Mouse (Mus musculus) Patski (cell line): Measurements from ENCODE around the gene Gm5426. TPM values are rescaled to one million over a fixed set of nuclear protein-coding genes. Genes with fewer than 3 reads are reported as not detected.

Source experiments
- ATAC-seq: fragments of 100-300 bp; one replicate; pipeline ENCODE4 v1.8.0; 2021
- CTCF ChIA-PET: fragments of 350-600 bp; sonication (Branson Sonifier 250); formaldehyde crosslinking; loops from one replicate; lab custom pipeline; 2022; ENCODE audit warnings: inconsistent platforms; lab: Charles Lee
- POLR2A ChIA-PET: fragments of 350-600 bp; sonication (Branson Sonifier 250); formaldehyde crosslinking; loops from one replicate; lab custom pipeline; 2022; ENCODE audit warnings: antibody characterized with exemption, inconsistent platforms; lab: Charles Lee
- DNase-seq: peaks from one replicate; pipeline ENCODE4 v3.0.0-alpha.2; 2011; ENCODE audit warnings: low read depth, low spot score
- H3K27me3 ChIP-seq: fragments of 371-371 bp; one replicate; pipeline ENCODE4 v1.5.1; 2021
- CTCF ChIP-seq: fragments of 100-300 bp; IDR thresholded peaks from one replicate; pipeline ENCODE4 v1.5.1; 2021
- in situ Hi-C: fragments of 300-500 bp; cut with MboI; formaldehyde crosslinking; loops from 3 replicates; pipeline ENCODE4 v1.11.1; 2018; ENCODE audit warnings: low pct_unique_long_range_greater_than_20kb, mixed read lengths
- polyA plus RNA-seq: library from polyadenylated mRNA; unstranded; gene quantifications from one replicate; pipeline ENCODE4 v1.2.3, GENCODE M21; 2021

Gene Gm5426
- polyA plus RNA-seq, 1 experiment from 2014 or later: not detected

DNA sequence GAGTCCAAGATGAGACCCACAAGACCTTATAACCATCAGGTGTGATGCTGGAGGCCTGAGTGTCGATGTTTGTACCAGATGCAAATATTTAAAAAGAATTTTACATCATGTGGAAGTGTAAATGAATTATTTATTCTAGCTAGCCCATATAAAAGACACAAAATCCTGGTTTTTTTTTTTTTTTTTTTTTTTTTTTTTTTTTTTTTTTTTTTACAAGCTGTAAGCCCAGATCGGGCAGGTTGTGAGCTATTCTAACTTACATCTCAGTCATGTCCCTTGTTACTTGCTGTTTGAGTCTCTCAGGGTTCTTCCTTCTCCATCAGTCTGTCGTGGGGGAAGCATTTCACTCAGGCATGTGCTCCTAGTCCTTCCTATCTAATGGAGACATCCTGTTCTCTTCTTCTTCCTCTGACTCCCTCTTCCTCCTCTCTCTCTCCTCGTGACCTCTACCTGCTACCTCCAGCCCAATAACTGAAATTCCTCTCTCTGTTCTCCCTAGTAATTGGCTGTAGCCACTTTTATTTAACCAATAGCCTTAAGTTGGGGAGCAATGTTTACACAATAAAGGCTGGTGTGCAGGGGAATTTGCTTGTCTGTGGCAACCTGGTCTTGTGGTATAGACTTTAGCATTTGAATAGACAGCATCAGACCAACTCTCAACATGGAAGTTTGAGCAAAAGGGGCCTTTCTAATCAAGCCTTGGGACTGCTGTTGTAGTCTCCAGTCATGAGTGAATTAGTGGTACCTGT is 29.3 kb upstream of the Gm5426 start:
- H3K27me3 ChIP-seq: no peaks in the 10 kb centered on the region
- ATAC-seq: no peak
- POLR2A ChIA-PET: interaction anchor here (0.6 kb wide), 1 partner anchor 168 kb away, joined by 4 read pairs; no protein-coding TSS in a partner anchor
- in situ Hi-C loops: no loop called here
- CTCF ChIA-PET: no interaction called here
- TF ChIP-seq CTCF: no peak
- no peak for DNase-seq

DNA sequence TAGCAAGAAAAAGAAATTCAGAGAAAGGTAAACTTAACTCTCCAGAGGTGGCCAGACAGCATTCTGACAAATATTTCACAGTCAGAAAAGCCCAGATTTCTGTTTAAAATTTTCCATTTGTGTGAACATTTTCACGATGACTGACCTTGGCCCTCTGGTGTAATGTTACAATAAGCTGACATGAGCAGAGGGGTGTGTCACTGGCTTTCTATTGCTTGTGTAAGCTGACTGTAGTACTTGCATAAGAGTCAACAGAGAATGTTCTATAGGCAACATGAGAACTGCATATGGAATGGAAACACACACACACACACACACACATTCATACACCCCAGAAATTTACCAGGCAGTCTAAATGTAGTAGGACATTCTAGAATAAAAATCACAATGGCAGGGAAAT is 28.6 kb upstream of the Gm5426 start:
- POLR2A ChIA-PET: no interaction called here
- H3K27me3 ChIP-seq: no peaks in the 10 kb centered on the region
- in situ Hi-C loops: no loop called here
- CTCF ChIA-PET: interaction anchor here (0.7 kb wide), 1 partner anchor 12 kb away, joined by 3 read pairs; no protein-coding TSS in a partner anchor
- ATAC-seq: no peak
- no peak for DNase-seq
- no peak for TF ChIP-seq CTCF

DNA sequence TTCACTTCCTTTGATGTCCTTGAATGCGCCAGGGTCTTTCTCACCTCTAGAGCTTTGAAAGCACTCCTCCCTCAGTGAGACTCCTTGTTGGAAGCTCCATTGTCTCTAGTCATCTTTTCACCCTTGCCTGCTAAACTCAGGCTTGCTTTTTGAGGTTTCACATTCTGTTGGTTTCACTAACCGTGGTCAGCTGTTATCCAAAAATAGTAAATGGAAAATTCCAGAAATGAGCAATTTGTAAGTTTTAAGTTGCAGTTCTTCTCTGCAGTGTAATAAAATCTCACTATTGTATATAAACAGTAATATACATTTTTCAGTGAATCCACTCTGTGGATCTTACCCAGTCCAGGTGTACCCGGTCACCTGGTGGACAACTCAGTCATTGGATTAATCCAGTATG is 21.1 kb upstream of the Gm5426 start:
- ChIA-PET CTCF (interaction anchor here (1.5 to 1.7 kb wide), 2 partner anchors 14 to 1198 kb away, joined by 3 read pairs; no protein-coding TSS in a partner anchor), POLR2A (no interaction called here)
- no peak for TF ChIP-seq CTCF
- no peak for ATAC-seq
- H3K27me3 ChIP-seq: no peaks in the 10 kb centered on the region
- in situ Hi-C loops: no loop called here
- no peak for DNase-seq

DNA sequence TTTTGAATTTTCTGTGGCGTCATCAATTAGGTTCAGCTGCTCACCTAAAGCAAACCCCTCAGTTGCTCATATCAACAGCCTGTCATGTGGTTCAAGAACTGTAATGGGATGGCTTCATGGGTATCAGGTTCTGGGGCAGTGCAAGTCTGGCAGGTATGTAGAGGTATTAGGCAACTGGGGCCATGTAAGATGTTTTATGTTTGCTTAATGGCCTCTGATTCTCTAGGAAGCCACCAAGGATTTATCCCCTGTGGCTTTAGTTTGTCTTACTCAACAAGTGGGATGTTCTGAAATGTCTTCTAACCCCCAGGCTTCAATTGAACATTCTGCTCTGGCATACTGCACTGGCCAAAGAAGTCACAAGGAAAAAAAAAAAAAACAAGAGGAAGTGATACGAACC is 15.6 kb upstream of the Gm5426 start:
- DNase-seq: no peak
- no peaks in the 10 kb centered on the region for H3K27me3 ChIP-seq
- ChIA-PET CTCF (interaction anchor here (2.6 kb wide), 1 partner anchor 11 kb away, joined by 11 read pairs; no protein-coding TSS in a partner anchor), POLR2A (no interaction called here)
- in situ Hi-C loops: no loop called here
- no peak for ATAC-seq
- TF ChIP-seq CTCF: no peak

DNA sequence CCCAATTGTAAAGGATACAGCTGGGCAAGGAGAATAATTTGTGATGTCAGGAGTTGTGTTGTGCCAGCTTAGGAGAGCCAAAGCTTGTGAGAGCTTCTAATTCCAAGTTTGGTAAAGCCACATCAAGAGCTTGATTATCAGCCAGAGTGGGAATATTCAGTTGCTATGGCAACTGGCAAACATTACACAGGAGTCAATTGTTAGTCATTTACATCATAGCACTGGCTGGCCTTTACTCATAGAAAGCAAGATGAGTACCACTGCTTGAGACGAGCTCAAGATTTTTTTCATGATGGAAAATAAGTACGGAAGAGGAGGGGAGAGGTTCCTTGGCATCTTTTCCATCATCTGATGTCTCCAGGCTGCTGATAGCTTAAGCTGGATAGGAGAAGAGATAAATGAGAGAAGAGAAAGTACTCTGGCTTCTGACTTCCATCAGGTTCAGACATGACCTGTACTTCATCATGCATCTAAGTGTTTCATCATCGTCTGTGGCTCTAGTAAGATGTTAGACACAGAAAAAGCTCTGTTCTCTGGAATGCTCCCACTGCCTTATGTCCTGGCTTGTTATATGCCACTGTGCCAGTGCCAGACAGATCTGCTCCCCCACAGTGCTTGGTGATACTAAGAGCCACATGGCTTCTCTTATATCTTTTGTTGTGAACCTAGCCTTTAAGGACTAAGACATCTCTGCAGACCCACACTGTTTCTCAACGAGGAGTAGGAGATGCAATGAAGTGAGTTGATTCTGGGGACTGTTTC is 15.0 kb upstream of the Gm5426 start:
- DNase-seq (no peak), ATAC-seq (no peak)
- in situ Hi-C loops: no loop called here
- no peak for TF ChIP-seq CTCF
- POLR2A ChIA-PET: no interaction called here
- no peaks in the 10 kb centered on the region for H3K27me3 ChIP-seq
- CTCF ChIA-PET: interaction anchor here (2.6 kb wide), 1 partner anchor 11 kb away, joined by 11 read pairs; no protein-coding TSS in a partner anchor

DNA sequence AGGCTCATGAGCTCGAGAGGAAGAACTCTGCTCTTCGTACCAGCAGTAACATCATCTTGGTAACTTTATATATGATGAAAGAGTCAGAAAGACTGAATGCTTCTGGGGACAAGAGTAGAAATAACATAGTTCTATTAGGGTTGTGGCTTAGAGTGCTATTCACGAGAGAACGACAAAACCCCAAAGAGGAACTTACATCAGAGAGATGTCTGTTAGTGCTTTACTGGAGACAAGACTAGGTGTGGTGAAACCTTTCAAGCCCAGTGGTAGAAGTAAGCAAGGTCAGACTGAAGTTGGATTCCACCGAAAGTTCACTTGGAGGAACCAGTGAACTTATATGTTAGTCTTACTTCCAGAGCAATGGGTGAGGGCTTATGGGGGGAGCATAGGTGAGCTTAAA is 12.5 kb upstream of the Gm5426 start:
- in situ Hi-C loops: no loop called here
- ATAC-seq (no peak), DNase-seq (no peak)
- no peaks in the 10 kb centered on the region for H3K27me3 ChIP-seq
- no peak for TF ChIP-seq CTCF
- POLR2A ChIA-PET: interaction anchor here (0.6 kb wide), 1 partner anchor 498 kb away, joined by 6 read pairs; no protein-coding TSS in a partner anchor
- CTCF ChIA-PET: interaction anchor here (0.8 to 1.3 kb wide), 4 partner anchors 8 to 1189 kb away, joined by 3 to 4 read pairs (median 4); no protein-coding TSS in a partner anchor

DNA sequence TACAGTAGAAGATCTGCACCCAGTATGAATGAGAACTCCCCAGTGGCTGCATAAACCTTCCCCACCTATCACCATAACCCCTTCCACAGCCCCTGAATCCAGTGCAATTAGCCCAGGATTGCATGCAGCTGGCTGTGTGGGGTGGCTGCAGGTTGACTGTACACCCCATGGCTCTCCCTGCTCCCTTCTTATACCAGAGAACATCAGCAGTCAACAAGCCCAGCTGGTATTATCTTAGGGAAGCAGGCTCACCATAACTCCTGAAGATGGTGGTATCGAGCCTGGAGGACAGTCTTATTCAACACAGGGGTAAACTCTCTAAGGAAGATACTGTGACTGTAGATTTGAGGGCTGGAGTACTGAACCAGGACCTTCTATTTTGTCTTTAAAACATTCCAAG is 12.1 kb upstream of the Gm5426 start:
- ATAC-seq (no peak), DNase-seq (no peak)
- H3K27me3 ChIP-seq: no peaks in the 10 kb centered on the region
- ChIA-PET POLR2A (interaction anchor here (0.6 kb wide), 2 partner anchors 22 to 497 kb away, joined by 4 to 6 read pairs; no protein-coding TSS in a partner anchor), CTCF (interaction anchor here (0.8 to 1.3 kb wide), 4 partner anchors 8 to 1189 kb away, joined by 3 to 4 read pairs (median 4); no protein-coding TSS in a partner anchor)
- no peak for TF ChIP-seq CTCF
- in situ Hi-C loops: no loop called here

DNA sequence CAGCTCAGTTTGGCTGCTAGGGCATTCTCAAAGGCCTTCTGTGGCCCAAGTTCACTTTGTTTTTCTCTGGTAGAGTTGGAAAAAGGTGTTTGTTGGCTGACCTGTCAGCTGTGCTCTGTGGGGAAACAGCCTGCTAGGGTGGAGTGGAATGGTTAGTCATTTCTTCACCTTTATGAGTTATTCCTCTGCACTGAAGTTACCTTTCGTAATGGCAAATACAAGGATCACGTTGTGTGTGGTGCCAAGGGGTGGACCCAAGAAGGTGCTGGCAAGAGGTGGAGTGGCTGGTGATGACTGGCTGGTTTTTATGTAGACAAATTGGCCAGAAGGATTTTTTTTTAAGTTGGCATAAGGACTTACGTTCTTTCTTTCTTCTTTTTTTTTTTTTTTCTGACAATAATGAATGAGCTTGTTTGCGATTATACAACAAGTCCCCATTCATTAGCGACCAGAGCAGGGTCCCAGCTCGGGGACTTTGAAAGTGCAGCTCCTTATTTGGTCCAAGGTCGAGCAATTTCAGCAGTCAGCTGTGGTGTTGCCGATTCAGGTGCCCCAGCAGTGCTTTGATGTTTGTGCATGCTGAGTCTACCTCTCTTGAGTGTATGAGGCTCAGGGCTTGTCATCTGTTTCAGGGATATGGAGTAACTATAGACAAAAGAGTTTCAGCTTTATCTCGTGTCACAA is 10.5 kb upstream of the Gm5426 start:
- CTCF ChIA-PET: interaction anchor here (0.9 kb wide), 1 partner anchor 1211 kb away, joined by 3 read pairs; no protein-coding TSS in a partner anchor
- no peaks in the 10 kb centered on the region for H3K27me3 ChIP-seq
- in situ Hi-C loops: loop anchor here (25.0 kb wide), 1 partner anchor 1561 kb away; the partner anchor contains the start of gene Ccer1
- no peak for DNase-seq
- ATAC-seq: no peak
- TF ChIP-seq CTCF: no peak
- POLR2A ChIA-PET: interaction anchor here (0.7 kb wide), 1 partner anchor 1362 kb away, joined by 3 read pairs; no protein-coding TSS in a partner anchor

DNA sequence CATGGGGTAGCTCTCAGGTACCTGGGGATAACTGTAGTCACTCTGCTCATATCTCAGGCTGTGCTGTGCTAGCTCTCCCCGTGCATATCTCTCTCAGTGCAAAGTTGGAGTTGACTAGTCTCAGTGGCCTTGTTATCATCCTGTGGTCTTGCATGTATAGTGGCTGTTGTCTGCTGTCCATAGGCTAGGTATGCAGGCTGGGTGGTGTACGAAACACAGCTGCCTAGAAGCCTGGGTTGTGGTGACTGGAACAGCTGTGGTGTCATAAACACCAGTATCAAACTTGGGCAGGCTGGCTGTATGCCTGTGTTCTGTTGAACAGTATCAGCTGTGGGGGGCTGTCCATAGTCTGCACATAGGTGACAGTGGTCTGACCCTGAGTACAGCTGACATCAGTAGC is 7.2 kb upstream of the Gm5426 start:
- DNase-seq (no peak), ATAC-seq (no peak)
- ChIA-PET CTCF (interaction anchor here (0.7 to 1.1 kb wide), 2 partner anchors 14 to 83 kb away, joined by 3 read pairs; no protein-coding TSS in a partner anchor), POLR2A (no interaction called here)
- TF ChIP-seq CTCF: no peak
- in situ Hi-C loops: loop anchor here (25.0 kb wide), 1 partner anchor 1558 kb away; the partner anchor contains the start of gene Ccer1
- no peaks in the 10 kb centered on the region for H3K27me3 ChIP-seq

DNA sequence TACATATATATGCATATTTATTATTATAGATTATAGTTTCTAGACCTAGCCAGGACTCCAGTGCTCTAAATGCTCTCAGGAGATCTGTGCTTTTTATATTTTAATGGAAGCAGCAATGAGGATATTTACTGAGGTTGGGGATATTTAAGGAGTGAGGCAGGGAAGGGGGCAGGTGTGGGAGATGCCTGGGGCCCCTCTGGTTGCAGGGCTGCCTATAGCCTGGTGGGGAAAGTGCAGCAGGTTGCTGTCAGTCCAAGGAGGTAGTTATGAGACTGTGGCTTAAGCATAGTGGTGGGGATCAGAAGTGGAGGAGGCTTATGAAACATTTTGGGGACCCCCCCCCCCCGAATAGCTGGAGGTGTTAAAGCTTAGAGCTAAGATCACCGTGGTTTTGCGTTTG is 6.0 kb upstream of the Gm5426 start:
- in situ Hi-C loops: loop anchor here (5.0 to 25.0 kb wide), 3 partner anchors 82 to 1557 kb away; partner anchors contain the start of gene Ccer1
- POLR2A ChIA-PET: no interaction called here
- CTCF ChIA-PET: no interaction called here
- no peak for TF ChIP-seq CTCF
- H3K27me3 ChIP-seq: no peaks in the 10 kb centered on the region
- ATAC-seq: no peak
- no peak for DNase-seq
